ENCODE assay signal across 9 mouse cellular contexts in the genomic region with DNA sequence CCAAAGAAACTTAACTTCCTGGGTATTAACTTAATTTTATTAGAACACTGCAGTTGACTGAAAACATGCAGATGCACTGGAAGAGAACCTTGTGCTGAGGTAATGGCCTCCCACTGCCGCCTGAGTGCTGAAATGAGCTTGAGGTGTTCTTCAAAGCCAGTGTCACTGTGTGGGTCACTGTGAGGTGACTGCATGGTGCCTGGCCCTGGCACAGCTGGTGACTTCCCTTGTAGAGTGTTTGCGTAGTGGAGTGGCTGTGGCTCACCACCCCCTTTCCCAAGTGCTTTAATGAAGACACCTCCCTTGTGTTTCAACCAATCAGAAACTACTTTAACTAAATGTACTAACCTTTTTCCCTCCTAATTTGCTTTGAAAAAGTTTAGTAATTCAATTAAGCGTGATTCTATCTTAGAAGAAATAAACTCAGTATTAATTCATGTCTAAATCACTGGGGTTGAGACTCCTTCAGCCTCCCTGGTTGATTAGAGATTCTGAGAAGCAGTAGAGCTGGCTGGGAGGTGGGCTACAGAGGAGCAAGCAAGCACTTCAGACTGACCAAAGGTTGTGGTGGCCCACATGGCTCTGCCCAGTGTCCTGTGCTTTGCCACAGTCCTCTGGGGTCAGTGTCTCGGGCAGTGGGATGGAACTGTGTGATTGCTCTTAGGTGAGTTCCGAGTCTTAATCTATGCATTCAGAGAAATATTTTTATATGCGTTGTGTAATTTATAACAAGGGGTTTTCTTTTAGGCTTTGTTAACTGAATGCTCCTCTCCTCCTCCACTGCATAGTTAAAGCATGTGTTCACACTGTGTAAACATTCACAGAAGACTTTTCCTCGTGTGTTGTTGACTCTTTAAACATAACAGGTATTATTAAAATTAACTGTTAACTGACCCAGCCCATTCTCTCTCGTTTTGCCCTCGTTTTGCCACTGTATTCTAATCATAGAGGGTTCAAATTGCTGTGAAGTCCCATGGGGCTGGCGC. TPM values are rescaled to one million over a fixed set of nuclear protein-coding genes. Genes with fewer than 3 reads are reported as not detected.
DNase-seq lines count a peak whose midpoint lies in the region; ATAC-seq and TF ChIP-seq lines count a peak whose summit lies in the region.
"Had no signal": no experiment of that assay in that cellular context is flagged by ENCODE, and none has a peak within 500 bp of the region (broad histone marks: within the 10 kb centered on the region; RNA-seq: fewer than 3 reads in every experiment).

No protein-coding gene starts in this region.

- DNase-seq in kidney, postnatal 0 days (ENCODE audit: low spot score): no peak
- no peak for DNase-seq in kidney, adult 11 months
- DNase-seq in liver, postnatal 0 days: no peak
- DNase-seq in urinary bladder, postnatal 36 days (ENCODE audit: low spot score in 2 of 2): no peak
- no peak for DNase-seq in frontal cortex, adult 2 months (ENCODE audit: extremely low spot score in 1 of 2, low spot score in 1 of 2)
- DNase-seq: layer of hippocampus, adult 9-11 months had no signal

- H3K36me3 ChIP-seq in kidney, postnatal 0 days (ENCODE audit: insufficient read depth, low read length): peaks cover 23% of the 10 kb centered on the region
- H3K36me3 ChIP-seq in liver, postnatal 0 days (replicated peaks; ENCODE audit: insufficient read depth, low read length): peaks cover 25% of the 10 kb centered on the region
- peaks cover 36% of the 10 kb centered on the region for H3K36me3 ChIP-seq in lung, embryonic 15.5 days
- peaks cover 29% of the 10 kb centered on the region for H3K36me3 ChIP-seq in neural tube, embryonic 12.5 days

- H3K9ac ChIP-seq in kidney, postnatal 0 days (ENCODE audit: low read depth, low read length): no peak overlapping the region
- no peak overlapping the region for H3K9ac ChIP-seq in liver, postnatal 0 days (replicated peaks)
- H3K9ac ChIP-seq in lung, embryonic 15.5 days: no peak overlapping the region
- 0 out of 2 replicates have a peak overlapping the region, but pooled peaks have one; percentile 5 for H3K9ac ChIP-seq in neural tube, embryonic 12.5 days
- H3K9ac ChIP-seq: limb, embryonic 12.5 days had no signal

- 50% methylated on average over 10 of the region's 10 CpGs for WGBS in kidney, postnatal 0 days
- 68% methylated on average over 10 of the region's 10 CpGs for WGBS in liver, postnatal 0 days (ENCODE audit: insufficient replicate concordance)
- WGBS in lung, embryonic 15.5 days: 46% methylated on average over 10 of the region's 10 CpGs
- 55% methylated on average over 10 of the region's 10 CpGs for WGBS in neural tube, embryonic 12.5 days

- peak overlapping the region; percentile 50 for H3K27ac ChIP-seq in kidney, postnatal 0 days
- no peak overlapping the region for H3K27ac ChIP-seq in liver, postnatal 0 days (ENCODE audit: low read depth)
- H3K27ac ChIP-seq in lung, embryonic 15.5 days: peak overlapping the region; percentile 87
- H3K27ac ChIP-seq in neural tube, embryonic 12.5 days: no peak overlapping the region

- no peak for TF ChIP-seq CTCF in kidney, postnatal 0 days (IDR thresholded peaks at IDR 0.05; ENCODE audit: low read depth)
- TF ChIP-seq CTCF in liver, postnatal 0 days (IDR thresholded peaks at IDR 0.05; ENCODE audit: low read depth): no peak

- H3K27me3 ChIP-seq in kidney, postnatal 0 days (ENCODE audit: insufficient read depth, low read length): no peaks in the 10 kb centered on the region
- H3K27me3 ChIP-seq in liver, postnatal 0 days (ENCODE audit: insufficient read depth, low read length): no peaks in the 10 kb centered on the region
- no peaks in the 10 kb centered on the region for H3K27me3 ChIP-seq in lung, embryonic 15.5 days
- no peaks in the 10 kb centered on the region; the same call in 1 of the 2 replicates for H3K27me3 ChIP-seq in neural tube, embryonic 12.5 days (replicated peaks)
- H3K27me3 ChIP-seq: limb, embryonic 12.5 days had no signal

- H3K4me3 ChIP-seq in kidney, postnatal 0 days (replicated peaks; ENCODE audit: low read depth, low read length): no peak overlapping the region
- H3K4me3 ChIP-seq in liver, postnatal 0 days (ENCODE audit: low read depth, low read length): no peak overlapping the region
- no peak overlapping the region for H3K4me3 ChIP-seq in lung, embryonic 15.5 days
- no peak overlapping the region for H3K4me3 ChIP-seq in neural tube, embryonic 12.5 days
- H3K4me3 ChIP-seq: limb, embryonic 12.5 days had no signal

- H3K4me1 ChIP-seq in kidney, postnatal 0 days (replicated peaks; ENCODE audit: insufficient read depth, low read length): 0 out of 2 replicates have a peak, but pooled peaks cover 17% of the 10 kb centered on the region
- H3K4me1 ChIP-seq in liver, postnatal 0 days (ENCODE audit: insufficient read depth): peaks cover 3% of the 10 kb centered on the region; the same call in 1 of the 2 replicates
- H3K4me1 ChIP-seq in lung, embryonic 15.5 days: peaks cover 35% of the 10 kb centered on the region
- peaks cover 35% of the 10 kb centered on the region for H3K4me1 ChIP-seq in neural tube, embryonic 12.5 days

- TF ChIP-seq EP300 in liver, postnatal 0 days (IDR thresholded peaks at IDR 0.05; ENCODE audit: low read depth): no peak

- no peaks in the 10 kb centered on the region for H3K9me3 ChIP-seq in kidney, postnatal 0 days (replicated peaks; ENCODE audit: low read length)
- H3K9me3 ChIP-seq in liver, postnatal 0 days (ENCODE audit: low read length): no peaks in the 10 kb centered on the region
- no peaks in the 10 kb centered on the region for H3K9me3 ChIP-seq in lung, embryonic 15.5 days
- H3K9me3 ChIP-seq in neural tube, embryonic 12.5 days: no peaks in the 10 kb centered on the region
- H3K9me3 ChIP-seq: limb, embryonic 12.5 days had no signal

- no peak overlapping the region for H3K4me2 ChIP-seq in kidney, postnatal 0 days (ENCODE audit: low read length)
- no peak overlapping the region for H3K4me2 ChIP-seq in liver, postnatal 0 days (ENCODE audit: low read depth, low read length)
- no peak overlapping the region for H3K4me2 ChIP-seq in lung, embryonic 15.5 days
- H3K4me2 ChIP-seq in neural tube, embryonic 12.5 days (replicated peaks): peak overlapping the region; percentile 15; the same call in 1 of the 2 replicates
- H3K4me2 ChIP-seq: limb, embryonic 12.5 days had no signal

- ATAC-seq in kidney, postnatal 0 days (replicated peaks; ENCODE audit: low FRiP score, low read depth): peak; percentile 65
- peak; percentile 44; the same call in 1 of the 2 replicates for ATAC-seq in liver, postnatal 0 days
- peak; percentile 54; the same call in 1 of the 2 replicates for ATAC-seq in lung, embryonic 15.5 days (ENCODE audit: borderline replicate concordance, extremely low read depth, low FRiP score, low TSS enrichment)
- no peak for ATAC-seq in neural tube, embryonic 12.5 days (ENCODE audit: low FRiP score, low read depth)

RNA-seq across cellular contexts. Expression of gene Ankrd40, which starts 13.4 kb away (rescaled TPM):
- 17.9 and 21.9 TPM in 2 replicates for polyA plus RNA-seq in kidney, postnatal 0 days (2015; fragmentation: Nextera tagmentation; extraction: Ambion mirVana)
- 8.5 and 9.5 TPM in 2 replicates for polyA plus RNA-seq in liver, postnatal 0 days (2015; fragmentation: Nextera tagmentation; extraction: Ambion mirVana)
- 25.5 and 25.6 TPM in 2 replicates for polyA plus RNA-seq in lung, embryonic 15.5 days (2015; fragmentation: Nextera tagmentation; extraction: Ambion mirVana)
- polyA plus RNA-seq in neural tube, embryonic 12.5 days (2016; fragmentation: Nextera tagmentation; extraction: Ambion mirVana): 31.0 and 36.2 TPM in 2 replicates
- polyA plus RNA-seq in frontal cortex, adult 2 months (2012; rRNA removed): 138 and 164 TPM in 2 replicates

RNA-seq across cellular contexts. Expression of gene Luc7l3, which starts 19.5 kb away (rescaled TPM):
- 107 and 108 TPM in 2 replicates for polyA plus RNA-seq in kidney, postnatal 0 days (2015; fragmentation: Nextera tagmentation; extraction: Ambion mirVana)
- 35.8 and 36.5 TPM in 2 replicates for polyA plus RNA-seq in liver, postnatal 0 days (2015; fragmentation: Nextera tagmentation; extraction: Ambion mirVana)
- polyA plus RNA-seq in lung, embryonic 15.5 days (2015; fragmentation: Nextera tagmentation; extraction: Ambion mirVana): 107 TPM in 2 replicates
- 138 and 152 TPM in 2 replicates for polyA plus RNA-seq in neural tube, embryonic 12.5 days (2016; fragmentation: Nextera tagmentation; extraction: Ambion mirVana)
- 181 and 209 TPM in 2 replicates for polyA plus RNA-seq in frontal cortex, adult 2 months (2012; rRNA removed)

RNA-seq across cellular contexts. Expression of gene Abcc3, which starts 51.6 kb away (rescaled TPM):
- polyA plus RNA-seq in kidney, postnatal 0 days (2015; fragmentation: Nextera tagmentation; extraction: Ambion mirVana): 9.1 and 10.5 TPM in 2 replicates
- 6.7 and 8.3 TPM in 2 replicates for polyA plus RNA-seq in liver, postnatal 0 days (2015; fragmentation: Nextera tagmentation; extraction: Ambion mirVana)
- 5.3 TPM in 2 replicates for polyA plus RNA-seq in lung, embryonic 15.5 days (2015; fragmentation: Nextera tagmentation; extraction: Ambion mirVana)
- polyA plus RNA-seq in neural tube, embryonic 12.5 days (2016; fragmentation: Nextera tagmentation; extraction: Ambion mirVana): 0.52 and 1.0 TPM in 2 replicates
- polyA plus RNA-seq in frontal cortex, adult 2 months (2012; rRNA removed): 1.9 and 2.5 TPM in 2 replicates

RNA-seq across cellular contexts. Expression of gene Gm21885, which starts 59.6 kb away (rescaled TPM):
- polyA plus RNA-seq in kidney, postnatal 0 days (2015; fragmentation: Nextera tagmentation; extraction: Ambion mirVana): 0.28 and 0.71 TPM in 2 replicates
- polyA plus RNA-seq in liver, postnatal 0 days (2015; fragmentation: Nextera tagmentation; extraction: Ambion mirVana): 0.42 and 0.43 TPM in 2 replicates
- not detected in 2 replicates for polyA plus RNA-seq in lung, embryonic 15.5 days (2015; fragmentation: Nextera tagmentation; extraction: Ambion mirVana)
- not detected in 2 replicates for polyA plus RNA-seq in neural tube, embryonic 12.5 days (2016; fragmentation: Nextera tagmentation; extraction: Ambion mirVana)
- not detected in 2 replicates for polyA plus RNA-seq in frontal cortex, adult 2 months (2012; rRNA removed)
- polyA plus RNA-seq: limb, embryonic 12.5 days had no signal

Comparison
In these comparisons a context has a peak if more than half of its experiments do, and no peak if none do; other contexts are left out.
1. H3K27ac ChIP-seq: peak in kidney, postnatal 0 days (single experiment) and lung, embryonic 15.5 days (single experiment); none in liver, postnatal 0 days (single experiment) and neural tube, embryonic 12.5 days (single experiment).